Mouse (Mus musculus): ENCODE results near the gene Gm13539.

GRCm38 (mm10) chr2:25828344-25828947, 46.4 kb downstream of the Gm13539 start:
- TF ChIP-seq CTCF (IDR thresholded peaks at IDR 0.05) (no peak), EP300 (IDR thresholded peaks at IDR 0.05) (no peak)
